Mouse (Mus musculus) kidney, postnatal 14 days (tissue): ENCODE results near the gene Csf3r.

Source experiments
- DNase-seq: peaks from one replicate; pipeline ENCODE4 v3.0.0; 2022; ENCODE audit warnings: mixed read lengths

Csf3r gene

DNA sequence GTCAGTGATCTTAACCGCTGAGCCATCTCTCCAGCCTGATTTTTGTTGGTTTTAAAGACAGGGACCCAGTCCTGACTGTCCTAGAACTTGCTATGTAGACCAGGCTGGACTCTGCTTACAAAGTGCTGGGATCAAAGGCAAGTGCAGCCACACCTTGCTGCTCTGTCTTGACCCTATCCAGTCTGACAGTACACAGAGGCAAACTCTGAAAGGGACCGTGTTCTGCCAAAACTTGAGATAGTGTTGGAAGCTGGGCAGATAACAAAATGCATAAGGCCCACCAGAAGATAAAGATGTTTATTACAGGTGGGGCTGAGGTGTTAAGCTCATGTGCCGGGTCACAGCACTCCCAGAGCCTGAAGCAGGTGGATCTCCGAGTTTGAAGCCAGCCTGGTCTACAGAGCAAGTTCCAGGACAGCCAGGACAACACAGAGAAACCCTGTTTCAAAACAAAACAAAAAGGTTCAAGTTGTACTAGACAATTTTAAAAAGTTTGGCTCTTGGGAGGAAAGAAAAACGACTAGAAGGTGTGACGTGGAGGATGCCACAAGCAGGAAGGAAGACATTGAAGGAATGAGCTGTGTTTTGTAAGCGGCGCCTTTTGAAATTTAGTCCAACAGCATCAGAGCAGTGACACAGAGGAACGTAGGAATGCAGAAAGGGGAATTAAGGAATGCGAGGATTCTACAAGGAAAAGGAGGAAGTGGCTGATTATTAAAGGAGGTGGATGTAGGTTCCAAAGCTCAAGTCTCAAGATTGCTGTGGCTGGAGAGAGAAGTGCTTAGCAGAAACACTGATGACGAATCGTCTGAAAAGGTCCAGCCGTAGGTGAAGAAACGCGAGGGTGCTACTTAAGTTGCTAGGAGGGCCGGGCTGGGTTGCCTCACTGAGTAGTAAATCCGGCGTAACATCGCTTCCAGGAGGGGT lies 33.1 kb downstream of the Csf3r start:
- no peak for DNase-seq

DNA sequence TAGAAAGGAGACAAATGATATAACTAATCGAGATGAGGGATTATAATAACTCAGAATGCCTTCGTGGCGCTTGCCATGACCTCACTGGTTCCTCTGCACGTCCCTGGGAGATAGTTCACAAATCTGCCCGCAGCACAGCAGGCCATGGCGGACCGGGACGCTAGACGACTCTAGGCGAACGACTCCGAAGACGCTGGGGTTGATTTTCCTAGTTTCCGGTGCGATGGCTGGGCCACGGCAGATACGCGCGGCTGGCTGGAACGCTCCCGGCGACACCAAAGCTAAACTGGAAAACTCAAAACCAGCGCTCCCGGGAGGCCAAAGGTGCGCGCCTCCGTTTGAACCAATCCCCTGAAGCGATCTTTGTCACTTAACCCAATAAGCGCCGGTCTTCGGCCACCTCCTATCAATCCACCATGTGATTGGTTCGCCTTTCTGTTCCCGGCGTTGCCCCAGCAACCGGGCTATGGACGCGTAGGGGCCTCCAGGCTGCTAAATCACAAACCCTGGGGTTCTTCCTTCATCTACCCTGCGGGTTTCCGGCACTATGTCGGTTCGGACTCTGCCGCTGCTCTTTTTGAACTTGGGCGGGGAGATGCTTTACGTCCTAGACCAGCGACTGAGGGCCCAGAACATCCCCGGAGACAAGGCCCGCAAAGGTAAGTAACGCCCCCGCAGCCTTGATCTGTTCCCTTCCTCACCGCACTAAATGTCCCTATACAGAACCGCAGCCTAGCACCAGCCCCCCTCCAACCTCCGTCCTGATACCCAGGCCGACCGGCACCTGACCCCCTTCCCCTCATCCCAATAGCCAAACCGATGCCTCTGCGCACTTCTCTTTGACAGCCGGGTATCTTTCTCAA lies 34.0 kb downstream of the Csf3r start, which contains the start of gene Oscp1:
TSS of gene Oscp1 (plus strand) at position 432 of the 863 bp plus-strand sequence.
- peak; percentile 94 for DNase-seq

GRCm38 (mm10) chr4:126058997-126059362 lies 34.6 kb downstream of the Csf3r start:
- no peak for DNase-seq

GRCm38 (mm10) chr4:126062856-126063255 lies 38.5 kb downstream of the Csf3r start:
- DNase-seq, result peak; percentile 22

GRCm38 (mm10) chr4:126065241-126065640 lies 40.9 kb downstream of the Csf3r start:
- no peak for DNase-seq

- no peak for DNase-seq
Observed at GRCm38 (mm10) chr4:126067401-126068077, 43.2 kb downstream of the Csf3r start.

DNA sequence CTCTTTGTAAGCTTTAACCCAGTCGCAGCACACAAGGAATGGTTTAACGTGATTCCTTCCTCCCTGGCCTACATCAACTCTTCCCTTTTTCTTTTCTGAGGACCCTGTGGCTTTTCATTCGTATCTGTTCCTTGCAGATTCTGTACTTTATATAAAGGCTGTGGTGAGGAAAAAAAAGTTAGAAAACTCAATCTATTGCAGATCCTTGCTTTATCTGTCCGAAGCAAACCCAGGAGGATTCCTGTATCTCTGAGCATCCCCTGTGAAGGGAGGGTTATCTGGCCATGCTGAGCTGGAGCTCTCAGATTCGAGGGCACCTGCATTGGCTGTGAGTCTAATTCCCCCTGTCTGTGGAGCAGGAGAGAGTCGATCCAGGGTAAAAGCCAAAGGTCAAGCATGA lies 44.5 kb downstream of the Csf3r start:
- DNase-seq, result no peak

DNA sequence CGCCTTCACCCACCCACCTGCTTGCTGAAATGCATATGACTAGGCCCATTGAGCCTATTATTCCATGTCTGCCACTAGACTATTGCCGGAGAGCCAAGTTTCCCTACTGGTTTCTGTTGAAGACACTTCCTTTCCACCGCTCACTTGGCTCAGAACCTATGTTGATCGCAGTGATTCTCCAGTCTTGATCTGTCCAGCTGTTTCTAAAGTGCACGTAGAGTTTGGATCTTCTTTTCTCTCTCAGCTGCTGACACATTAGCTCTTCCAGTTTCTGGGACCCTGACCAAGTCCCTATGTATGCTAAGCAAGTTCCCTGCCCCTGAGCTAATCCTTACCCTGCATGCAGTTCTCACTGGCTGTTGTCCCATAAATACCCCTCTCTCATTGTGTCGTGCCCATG lies 53.5 kb downstream of the Csf3r start:
- no peak for DNase-seq

GRCm38 (mm10) chr4:126079266-126079665 lies 54.9 kb downstream of the Csf3r start:
- DNase-seq, result no peak

DNA sequence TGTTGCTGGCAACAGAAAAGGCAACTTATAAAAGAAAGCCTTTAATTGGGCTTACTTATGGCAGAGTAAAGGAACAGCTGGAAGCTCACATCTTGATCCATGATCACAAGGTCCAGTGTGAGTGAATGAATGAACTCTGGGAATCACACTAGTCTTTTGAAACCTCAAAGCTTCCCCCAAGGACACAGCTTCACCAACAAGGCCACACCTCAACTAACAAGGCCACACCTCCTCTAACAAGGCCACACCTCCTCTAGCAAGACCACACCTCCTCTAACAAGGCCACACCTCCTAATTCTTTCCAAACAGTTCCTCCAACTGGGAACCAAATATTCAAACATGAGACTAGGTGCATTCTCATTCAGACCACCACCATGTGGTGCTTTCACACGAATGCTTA lies 57.3 kb downstream of the Csf3r start:
- DNase-seq, result no peak

- no peak for DNase-seq
Observed at GRCm38 (mm10) chr4:126083021-126083420, 58.7 kb downstream of the Csf3r start.

DNA sequence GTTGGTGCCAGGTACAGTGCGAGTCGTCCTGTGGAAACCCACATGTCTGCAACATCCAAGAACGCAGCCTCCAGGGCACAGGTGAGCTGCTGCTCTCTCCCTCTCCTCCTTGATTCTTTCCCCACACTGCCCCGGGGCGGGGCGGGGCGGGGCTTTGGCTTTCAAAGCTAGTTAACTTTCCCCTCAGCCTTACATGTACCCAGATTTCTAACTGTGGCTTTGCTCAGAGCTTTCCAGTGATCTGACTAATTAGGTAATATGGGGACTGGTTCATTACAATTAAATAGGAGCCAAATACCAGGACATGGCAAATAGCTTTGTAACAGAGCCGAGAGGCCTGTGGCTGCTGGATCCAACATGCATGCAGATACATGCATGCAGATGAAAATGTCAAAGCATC lies 60.0 kb downstream of the Csf3r start:
- no peak for DNase-seq

GRCm38 (mm10) chr4:126085996-126086576 lies 61.7 kb downstream of the Csf3r start:
- DNase-seq, result peak; percentile 89

GRCm38 (mm10) chr4:126090101-126090847 lies 65.9 kb downstream of the Csf3r start:
- DNase-seq, result no peak

DNA sequence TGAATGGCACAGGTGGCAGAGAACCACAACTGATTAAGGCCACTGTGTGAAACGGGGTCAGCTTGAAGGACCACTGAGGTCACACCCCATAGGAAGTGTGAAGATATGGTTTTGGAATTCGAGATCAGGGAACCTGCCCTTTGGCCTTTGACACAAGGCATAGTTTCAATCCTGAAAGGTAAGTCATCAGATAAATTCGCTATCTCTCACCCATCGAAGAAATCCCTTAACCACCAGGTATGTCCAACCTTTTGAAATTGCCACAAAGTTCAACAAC lies 66.4 kb downstream of the Csf3r start:
- DNase-seq, result no peak

GRCm38 (mm10) chr4:126091873-126092272 lies 67.5 kb downstream of the Csf3r start:
- no peak for DNase-seq
